Mouse (Mus musculus): Measurements from ENCODE around the gene Esm1. TPM values are rescaled to one million over a fixed set of nuclear protein-coding genes. Genes with fewer than 3 reads are reported as not detected.

Esm1 gene
- polyA plus RNA-seq, 1 experiment from 2014 or later, result 1.9 TPM

Other genes with a start within 250 kb of the Esm1 start
- gene Ccno, start 221.9 kb upstream of the Esm1 start, polyA plus RNA-seq (2016; fragmentation: Nextera tagmentation; extraction: Ambion mirVana), result 0.21 and 0.37 TPM in 2 replicates
- not detected in 2 replicates for gene Mcidas, start 215.8 kb upstream of the Esm1 start, polyA plus RNA-seq (2016; fragmentation: Nextera tagmentation; extraction: Ambion mirVana)
- gene Cdc20b, start 174.5 kb upstream of the Esm1 start, polyA plus RNA-seq (2016; fragmentation: Nextera tagmentation; extraction: Ambion mirVana), result not detected in 2 replicates
- gene Gpx8, start 163.2 kb upstream of the Esm1 start, polyA plus RNA-seq (2016; fragmentation: Nextera tagmentation; extraction: Ambion mirVana), result 141 and 152 TPM in 2 replicates
- not detected in 2 replicates for gene Gzma, start 108.7 kb upstream of the Esm1 start, polyA plus RNA-seq (2016; fragmentation: Nextera tagmentation; extraction: Ambion mirVana)
- not detected in 2 replicates for gene Gzmk, start 16.2 kb downstream of the Esm1 start, polyA plus RNA-seq (2016; fragmentation: Nextera tagmentation; extraction: Ambion mirVana)
- 10.5 and 12.0 TPM in 2 replicates for gene BC067074, start 83.5 kb downstream of the Esm1 start, polyA plus RNA-seq (2016; fragmentation: Nextera tagmentation; extraction: Ambion mirVana)

All from limb, embryonic 12.5 days (tissue).